In the genomic region with DNA sequence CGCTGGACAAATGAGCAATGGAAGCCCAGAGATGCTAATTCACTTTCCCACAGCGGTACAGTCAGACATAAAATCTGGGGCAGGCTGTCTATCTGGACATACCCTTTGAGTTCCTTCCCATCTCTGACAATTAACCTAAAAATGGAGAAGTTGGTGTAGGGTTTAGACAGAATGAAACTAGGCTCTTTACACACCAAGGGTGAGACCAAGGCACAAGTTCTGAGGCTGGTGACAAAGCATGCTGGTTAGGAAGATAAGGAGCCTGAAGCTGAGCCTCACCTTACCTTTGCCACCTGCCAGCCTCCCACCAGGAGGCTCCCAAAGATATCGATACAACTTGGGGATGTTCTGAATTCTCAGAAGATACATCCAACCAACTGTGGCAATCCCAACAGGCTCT, we compare ENCODE assay signal across 30 mouse cellular contexts. TPM values are rescaled to one million over a fixed set of nuclear protein-coding genes. Genes with fewer than 3 reads are reported as not detected.
DNase-seq lines count a peak whose midpoint lies in the region; ATAC-seq lines count a peak whose summit lies in the region.
"Had no signal": no experiment of that assay in that cellular context is flagged by ENCODE, and none has a peak within 500 bp of the region (broad histone marks: within the 10 kb centered on the region; RNA-seq: fewer than 3 reads in every experiment).

No protein-coding gene starts in this region.

- peak; percentile 85 for DNase-seq in A20 (ENCODE audit: low read depth, low spot score)
- DNase-seq in embryo, embryonic 10.5 days (ENCODE audit: low spot score) = no peak
- no peak for DNase-seq in embryo, embryonic 9.5 days (ENCODE audit: extremely low spot score)
- no peak for DNase-seq in urinary bladder, postnatal 36 days (ENCODE audit: low spot score in 2 of 2)
- DNase-seq: adrenal gland, postnatal 25 days; cerebellum, adult 18-20 months; cerebellum, postnatal 14 days; embryo, embryonic 11 days; heart, postnatal 14 days; kidney, adult 18-20 months; kidney, postnatal 4 days; liver, postnatal 0 days; right cerebral cortex, postnatal 4 days; thymus, postnatal 4 days had no signal

- H3K36me3 ChIP-seq in kidney, embryonic 16.5 days (ENCODE audit: insufficient read depth, low read length) = no peaks in the 10 kb centered on the region
- no peaks in the 10 kb centered on the region for H3K36me3 ChIP-seq in kidney, embryonic 15.5 days
- H3K36me3 ChIP-seq: embryonic facial prominence, embryonic 13.5 days; forebrain, embryonic 10.5 days; forebrain, embryonic 15.5 days; limb, embryonic 12.5 days; liver, embryonic 12.5 days; neural tube, embryonic 12.5 days had no signal

- WGBS in kidney, embryonic 16.5 days = 93% methylated on average over 3 of the region's 3 CpGs
- 87% methylated on average over 3 of the region's 3 CpGs for WGBS in kidney, embryonic 15.5 days

- peaks cover 8% of the 10 kb centered on the region for H3K4me1 ChIP-seq in kidney, embryonic 16.5 days (ENCODE audit: insufficient read depth, low read length)
- H3K4me1 ChIP-seq in kidney, embryonic 15.5 days = peaks cover 15% of the 10 kb centered on the region
- H3K4me1 ChIP-seq: embryonic facial prominence, embryonic 13.5 days; forebrain, embryonic 15.5 days; neural tube, embryonic 12.5 days had no signal

- 0 out of 2 replicates have a peak overlapping the region, but pooled peaks have one; percentile 3 for H3K27ac ChIP-seq in kidney, embryonic 16.5 days (ENCODE audit: low read length)
- H3K27ac ChIP-seq in kidney, embryonic 15.5 days = no peak overlapping the region
- H3K27ac ChIP-seq: embryonic facial prominence, embryonic 13.5 days; forebrain, embryonic 10.5 days; forebrain, embryonic 15.5 days; kidney, postnatal 0 days; limb, embryonic 12.5 days; liver, embryonic 12.5 days; macrophage; neural tube, embryonic 12.5 days had no signal

- no peak overlapping the region for H3K4me3 ChIP-seq in kidney, embryonic 16.5 days (ENCODE audit: low read length)
- no peak overlapping the region for H3K4me3 ChIP-seq in kidney, embryonic 15.5 days (replicated peaks)
- H3K4me3 ChIP-seq: embryonic facial prominence, embryonic 13.5 days; forebrain, embryonic 10.5 days; forebrain, embryonic 15.5 days; limb, embryonic 12.5 days; liver, embryonic 12.5 days; myocyte; neural tube, embryonic 12.5 days had no signal

- ATAC-seq in kidney, embryonic 16.5 days (ENCODE audit: low FRiP score, low TSS enrichment) = no peak
- ATAC-seq in kidney, embryonic 15.5 days (replicated peaks; ENCODE audit: low FRiP score) = no peak
- ATAC-seq in granulocyte monocyte progenitor cell, adult 5-6 weeks (replicated peaks; ENCODE audit: poor library complexity, severe bottlenecking) = peak; percentile 83
- peak; percentile 86 for ATAC-seq in monocyte, adult 5-6 weeks (replicated peaks; ENCODE audit: insufficient number of reproducible peaks, low FRiP score, low TSS enrichment, poor library complexity, severe bottlenecking)
- ATAC-seq: forebrain, embryonic 15.5 days; hindbrain, embryonic 16.5 days; liver, embryonic 12.5 days; liver, postnatal 0 days; midbrain, embryonic 16.5 days had no signal

- peaks cover 7% of the 10 kb centered on the region; the same call in 1 of the 2 replicates for H3K9me3 ChIP-seq in kidney, embryonic 16.5 days (ENCODE audit: low read length)
- no peaks in the 10 kb centered on the region for H3K9me3 ChIP-seq in kidney, embryonic 15.5 days (replicated peaks)
- H3K9me3 ChIP-seq: embryonic facial prominence, embryonic 13.5 days; forebrain, embryonic 10.5 days; forebrain, embryonic 15.5 days; neural tube, embryonic 12.5 days had no signal

- H3K4me2 ChIP-seq in kidney, embryonic 16.5 days (replicated peaks; ENCODE audit: low read depth, low read length) = no peak overlapping the region
- H3K4me2 ChIP-seq in kidney, embryonic 15.5 days = no peak overlapping the region
- H3K4me2 ChIP-seq: embryonic facial prominence, embryonic 13.5 days; forebrain, embryonic 15.5 days; limb, embryonic 12.5 days; liver, embryonic 12.5 days; midbrain, embryonic 11.5 days; neural tube, embryonic 12.5 days had no signal

- no peak overlapping the region for H3K9ac ChIP-seq in kidney, embryonic 16.5 days (replicated peaks; ENCODE audit: low read length)
- H3K9ac ChIP-seq in kidney, embryonic 15.5 days = no peak overlapping the region
- H3K9ac ChIP-seq: embryonic facial prominence, embryonic 13.5 days; forebrain, embryonic 15.5 days; limb, embryonic 12.5 days; liver, embryonic 12.5 days; liver, postnatal 0 days; neural tube, embryonic 12.5 days had no signal

- no peaks in the 10 kb centered on the region for H3K27me3 ChIP-seq in kidney, embryonic 16.5 days (ENCODE audit: insufficient read depth, low read length)
- H3K27me3 ChIP-seq in kidney, embryonic 15.5 days = no peaks in the 10 kb centered on the region
- H3K27me3 ChIP-seq: embryonic facial prominence, embryonic 13.5 days; forebrain, embryonic 15.5 days; limb, embryonic 12.5 days; liver, embryonic 12.5 days; neural tube, embryonic 12.5 days had no signal

RNA-seq across cellular contexts. Expression of a gene that starts 58.5 kb away (rescaled TPM):
- 16.8 and 18.5 TPM in 2 replicates for polyA plus RNA-seq in kidney, embryonic 16.5 days (2015; fragmentation: Nextera tagmentation; extraction: Ambion mirVana)
- 15.9 and 16.0 TPM in 2 replicates for polyA plus RNA-seq in kidney, embryonic 15.5 days (2015; fragmentation: Nextera tagmentation; extraction: Ambion mirVana)
- total RNA-seq in granulocyte monocyte progenitor cell, adult 5-6 weeks (2014; fragmentation: Nextera tagmentation) = 1.7 and 2.1 TPM in 2 replicates
- 3.5 and 5.9 TPM in 2 replicates for total RNA-seq in granulocyte monocyte progenitor cell, adult 5-6 weeks (2017)
- total RNA-seq in monocyte, adult 5-6 weeks (2017) = 293 to 388 TPM (median 305 TPM) in 3 replicates

Comparison
In these comparisons a context has a peak if more than half of its experiments do, and no peak if none do; other contexts are left out.
1. ATAC-seq: peak in granulocyte monocyte progenitor cell, adult 5-6 weeks (single experiment) and monocyte, adult 5-6 weeks (single experiment); none in kidney, embryonic 16.5 days (single experiment) and kidney, embryonic 15.5 days (single experiment).
2. RNA of a gene that starts 58.5 kb away (total RNA-seq): 293 to 388 TPM in monocyte, adult 5-6 weeks; 1.7 to 5.9 TPM in granulocyte monocyte progenitor cell, adult 5-6 weeks; every median in the first group is over 10 times any median in the second.